Mouse (Mus musculus) monocyte, adult 2 months (primary cell): Measurements from ENCODE around the gene Elf4.

Source experiments
- DNase-seq, 2 experiments: peaks; one replicate each; pipeline ENCODE4 v3.0.0; 2022; ENCODE audit warnings: low spot score in 2 of 2, low read depth in 1 of 2

The Elf4 gene

GRCm38 (mm10) chrX:48385927-48386326 is 77.0 kb downstream of the Elf4 start:
- DNase-seq, result no peak

GRCm38 (mm10) chrX:48383643-48384042 is 79.3 kb downstream of the Elf4 start:
- peak in 1 of 2 experiments; percentile 28 for DNase-seq

DNA sequence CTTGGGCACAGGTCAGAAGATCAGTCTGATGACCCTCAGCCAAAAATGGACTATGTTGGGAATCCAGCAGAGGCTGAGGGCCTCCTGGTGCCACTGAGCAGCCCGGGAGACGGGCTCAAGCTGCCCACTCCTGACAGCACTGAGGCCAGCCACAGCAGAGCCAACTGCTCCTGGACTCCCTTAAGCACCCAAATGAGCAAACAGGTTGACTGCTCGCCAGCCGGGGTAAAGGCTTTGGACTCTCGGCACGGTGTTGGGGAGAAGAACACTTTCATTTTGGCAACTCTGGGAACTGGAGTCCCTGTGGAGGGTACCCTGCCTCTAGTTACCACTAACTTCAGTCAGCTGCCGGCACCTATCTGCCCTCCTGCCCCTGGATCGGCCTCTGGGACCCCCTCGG is 95.1 kb downstream of the Elf4 start:
- DNase-seq, result no peak

- DNase-seq, result no peak
These were observed 96.9 kb downstream of the Elf4 start for GRCm38 (mm10) chrX:48365836-48366577.
